Mouse (Mus musculus) neural tube, embryonic 12.5 days (tissue): ENCODE results near the gene Rmnd5b. TPM values are rescaled to one million over a fixed set of nuclear protein-coding genes. Genes with fewer than 3 reads are reported as not detected.

Experiments
- ATAC-seq: fragments of 200-750 bp; cut with Nextera tagmentation; 2 replicates; pipeline ENCODE4 v1.8.0; 2017; ENCODE audit warnings: low read depth, mild to moderate bottlenecking, moderate TSS enrichment, moderate library complexity; ENCODE audit not compliant: low FRiP score
- H3K27ac ChIP-seq: fragments of 300-500 bp; sonication (generic); 2 replicates; pipeline ENCODE4 v1.5.1; 2016
- H3K27me3 ChIP-seq: fragments of 300-500 bp; sonication (generic); replicated peaks from 2 replicates; pipeline ENCODE4 v1.6.1; 2016; ENCODE audit warnings: mild to moderate bottlenecking
- H3K36me3 ChIP-seq: fragments of 300-500 bp; sonication (generic); 2 replicates; pipeline ENCODE4 v1.6.1; 2016; ENCODE audit warnings: mild to moderate bottlenecking
- H3K4me1 ChIP-seq: fragments of 300-500 bp; sonication (generic); 2 replicates; pipeline ENCODE4 v1.6.1; 2016
- H3K4me2 ChIP-seq: fragments of 300-500 bp; sonication (generic); replicated peaks from 2 replicates; pipeline ENCODE4 v1.6.1; 2016; ENCODE audit warnings: mild to moderate bottlenecking
- H3K4me3 ChIP-seq: fragments of 300-500 bp; sonication (generic); 2 replicates; pipeline ENCODE4 v1.5.1; 2016
- H3K9ac ChIP-seq: fragments of 300-500 bp; sonication (generic); 2 replicates; pipeline ENCODE4 v1.6.1; 2016; ENCODE audit warnings: mild to moderate bottlenecking
- H3K9me3 ChIP-seq: fragments of 300-500 bp; sonication (generic); 2 replicates; pipeline ENCODE4 v1.6.1; 2016; ENCODE audit warnings: mild to moderate bottlenecking
- WGBS: fragments of 180-500 bp; shearing (Covaris S2); methylation state at CpG from one replicate; pipeline ENCODE4 v1.1.7; 2016; 5-methylcytosine and 5-hydroxymethylcytosine counted together
- polyA plus RNA-seq: library from polyadenylated mRNA; unstranded; fragments of >200 nt; fragmentation: Nextera tagmentation; extraction: Ambion mirVana; gene quantifications from 2 replicates; pipeline ENCODE4 v1.2.1, GENCODE M21; 2016

The Rmnd5b gene
- polyA plus RNA-seq, 1 experiment from 2014 or later = 57.7 TPM

GRCm38 (mm10) chr11:51584057-51584430 lies 51.7 kb downstream of the Rmnd5b start:
- peaks cover 26% of the 10 kb centered on the region for H3K4me1 ChIP-seq
- peak overlapping the region; percentile 83 for H3K9ac ChIP-seq
- ATAC-seq = peak; percentile 13
- peak overlapping the region; percentile 75 for H3K27ac ChIP-seq
- peaks cover 25% of the 10 kb centered on the region for H3K36me3 ChIP-seq
- H3K4me2 ChIP-seq = peak overlapping the region; percentile 84
- H3K27me3 ChIP-seq = no peaks in the 10 kb centered on the region
- peak overlapping the region; percentile 65 for H3K4me3 ChIP-seq
- 22% methylated on average over 9 of the region's 9 CpGs for WGBS
- no peaks in the 10 kb centered on the region for H3K9me3 ChIP-seq

GRCm38 (mm10) chr11:51582713-51583112 lies 53.0 kb downstream of the Rmnd5b start:
- no peak for ATAC-seq
- 24% methylated on average over 8 of the region's 8 CpGs for WGBS

GRCm38 (mm10) chr11:51579024-51579423 lies 56.7 kb downstream of the Rmnd5b start:
- Histone ChIP-seq H3K27me3 (no peaks in the 10 kb centered on the region), H3K4me2 (no peak overlapping the region), H3K27ac (no peak overlapping the region), H3K9ac (no peak overlapping the region), H3K9me3 (no peaks in the 10 kb centered on the region), H3K36me3 (no peaks in the 10 kb centered on the region), H3K4me1 (peaks cover 17% of the 10 kb centered on the region; the same call in 1 of the 2 replicates), H3K4me3 (no peak overlapping the region)
- no peak for ATAC-seq
- 66% methylated on average over 4 of the region's 4 CpGs for WGBS

More at GRCm38 (mm10) chr11:51582713-51583112, 53.0 kb downstream of the Rmnd5b start:
- peaks cover 14% of the 10 kb centered on the region for H3K36me3 ChIP-seq
- peaks cover 26% of the 10 kb centered on the region for H3K4me1 ChIP-seq
- no peaks in the 10 kb centered on the region for H3K27me3 ChIP-seq
- H3K4me2 ChIP-seq = no peak overlapping the region
- no peak overlapping the region for H3K4me3 ChIP-seq
- no peak overlapping the region for H3K27ac ChIP-seq
- H3K9me3 ChIP-seq = no peaks in the 10 kb centered on the region
- no peak overlapping the region for H3K9ac ChIP-seq

GRCm38 (mm10) chr11:51577587-51577986 lies 58.1 kb downstream of the Rmnd5b start:
- Histone ChIP-seq H3K9ac (no peak overlapping the region), H3K4me1 (peaks cover 5% of the 10 kb centered on the region; the same call in 1 of the 2 replicates), H3K36me3 (no peaks in the 10 kb centered on the region), H3K27ac (no peak overlapping the region), H3K27me3 (no peaks in the 10 kb centered on the region), H3K4me3 (no peak overlapping the region), H3K4me2 (no peak overlapping the region), H3K9me3 (no peaks in the 10 kb centered on the region)
- no peak for ATAC-seq
- 87% methylated on average over 7 of the region's 7 CpGs for WGBS

GRCm38 (mm10) chr11:51576454-51576853 lies 59.2 kb downstream of the Rmnd5b start:
- Histone ChIP-seq H3K27me3 (no peaks in the 10 kb centered on the region), H3K27ac (no peak overlapping the region), H3K9ac (no peak overlapping the region), H3K4me1 (peaks cover 5% of the 10 kb centered on the region; the same call in 1 of the 2 replicates), H3K4me2 (no peak overlapping the region), H3K9me3 (no peaks in the 10 kb centered on the region), H3K36me3 (no peaks in the 10 kb centered on the region), H3K4me3 (no peak overlapping the region)
- WGBS = 76% methylated on average over 4 of the region's 4 CpGs
- no peak for ATAC-seq

Other genes starting within 250 kb of the Rmnd5b start
- gene Phykpl, start 51.1 kb downstream of the Rmnd5b start, polyA plus RNA-seq = 14.4 and 16.1 TPM in 2 replicates
- gene Hnrnpab, start 29.0 kb downstream of the Rmnd5b start, polyA plus RNA-seq = 734 and 808 TPM in 2 replicates
- gene Nhp2, start 16.2 kb downstream of the Rmnd5b start, polyA plus RNA-seq = 121 and 122 TPM in 2 replicates
- gene N4bp3, start 14.9 kb upstream of the Rmnd5b start, polyA plus RNA-seq = 15.1 and 16.8 TPM in 2 replicates
- 1.2 and 1.4 TPM in 2 replicates for gene D930048N14Rik, start 15.1 kb upstream of the Rmnd5b start, polyA plus RNA-seq
- 101 and 112 TPM in 2 replicates for gene 0610009B22Rik, start 53.0 kb upstream of the Rmnd5b start, polyA plus RNA-seq
- 14.5 and 15.9 TPM in 2 replicates for gene Sec24a, start 127.7 kb upstream of the Rmnd5b start, polyA plus RNA-seq
- 144 and 146 TPM in 2 replicates for gene Sar1b, start 127.8 kb upstream of the Rmnd5b start, polyA plus RNA-seq
- 0.23 and 0.32 TPM in 2 replicates for gene Jade2, start 221.8 kb upstream of the Rmnd5b start, polyA plus RNA-seq